Mouse (Mus musculus): ENCODE data around the gene Lsm11.

Gene Lsm11

GRCm38 (mm10) chr11:45944643-45945156 is at the start of gene Lsm11:
TSS of gene Lsm11 (minus strand) at chr11:45944935.
- DNase-seq (ENCODE audit: low spot score): peak; percentile 93

- no peak for DNase-seq (ENCODE audit: low spot score)
Observed at GRCm38 (mm10) chr11:45992087-45992486, 47.4 kb upstream of the Lsm11 start.

- DNase-seq (ENCODE audit: low spot score): no peak
Observed at GRCm38 (mm10) chr11:45991604-45992003, 46.9 kb upstream of the Lsm11 start.

- DNase-seq (ENCODE audit: low spot score): no peak
Observed at GRCm38 (mm10) chr11:45980893-45981253, 36.1 kb upstream of the Lsm11 start.

- DNase-seq (ENCODE audit: low spot score): no peak
Observed at GRCm38 (mm10) chr11:45979946-45980892, 35.5 kb upstream of the Lsm11 start, which contains the start of gene Sox30. TSS of gene Sox30 (plus strand) at chr11:45980310.

- no peak for DNase-seq (ENCODE audit: low spot score)
Observed at GRCm38 (mm10) chr11:45976061-45976460, 31.3 kb upstream of the Lsm11 start.

- no peak for DNase-seq (ENCODE audit: low spot score)
Observed at GRCm38 (mm10) chr11:45974466-45974865, 29.7 kb upstream of the Lsm11 start.

GRCm38 (mm10) chr11:45973635-45974034 is 28.9 kb upstream of the Lsm11 start:
- no peak for DNase-seq (ENCODE audit: low spot score)

- no peak for DNase-seq (ENCODE audit: low spot score)
Observed at GRCm38 (mm10) chr11:45968466-45968865, 23.7 kb upstream of the Lsm11 start.

- no peak for DNase-seq (ENCODE audit: low spot score)
Observed at GRCm38 (mm10) chr11:45966896-45967295, 22.2 kb upstream of the Lsm11 start.

GRCm38 (mm10) chr11:45960003-45960402 is 15.3 kb upstream of the Lsm11 start:
- DNase-seq (ENCODE audit: low spot score): no peak

- no peak for DNase-seq (ENCODE audit: low spot score)
Observed at GRCm38 (mm10) chr11:45959598-45959997, 14.9 kb upstream of the Lsm11 start.

- DNase-seq (ENCODE audit: low spot score): peak; percentile 84
Observed at GRCm38 (mm10) chr11:45955127-45955627, 10.4 kb upstream of the Lsm11 start, which contains the start of gene Thg1l. TSS of gene Thg1l (minus strand) at chr11:45955494.

- DNase-seq (ENCODE audit: low spot score): no peak
Observed at GRCm38 (mm10) chr11:45947491-45947890, 2.8 kb upstream of the Lsm11 start.

GRCm38 (mm10) chr11:45946796-45947195 is 2.1 kb upstream of the Lsm11 start:
- no peak for DNase-seq (ENCODE audit: low spot score)

GRCm38 (mm10) chr11:45943891-45944642 is 668 bp downstream of the Lsm11 start:
- no peak for DNase-seq (ENCODE audit: low spot score)

GRCm38 (mm10) chr11:45943108-45943705 is 1.5 kb downstream of the Lsm11 start:
- no peak for DNase-seq (ENCODE audit: low spot score)

- DNase-seq (ENCODE audit: low spot score): no peak
Observed at GRCm38 (mm10) chr11:45942281-45942680, 2.5 kb downstream of the Lsm11 start.

GRCm38 (mm10) chr11:45938917-45939316 is 5.8 kb downstream of the Lsm11 start:
- DNase-seq (ENCODE audit: low spot score): no peak

- DNase-seq (ENCODE audit: low spot score): no peak
Observed at GRCm38 (mm10) chr11:45937478-45937877, 7.3 kb downstream of the Lsm11 start.

- no peak for DNase-seq (ENCODE audit: low spot score)
Observed at GRCm38 (mm10) chr11:45932771-45933170, 12.0 kb downstream of the Lsm11 start.

- DNase-seq (ENCODE audit: low spot score): no peak
Observed at GRCm38 (mm10) chr11:45929541-45929940, 15.2 kb downstream of the Lsm11 start.

Data from left cerebral cortex, adult 11 months (tissue).